ENCODE assay signal across 8 mouse cellular contexts in genomic region chr16:44394577-44395243, GRCm38 (mm10). TPM values are rescaled to one million over a fixed set of nuclear protein-coding genes. Genes with fewer than 3 reads are reported as not detected.
DNase-seq lines count a peak whose midpoint lies in the region; ATAC-seq lines count a peak whose summit lies in the region.

TSS of gene Cfap44 (plus strand) at chr16:44394796.

- DNase-seq in ES-CJ7 (ENCODE audit: low read depth, low spot score) = peak; percentile 97
- DNase-seq in c-Kit-positive CD71-positive TER-119-positive erythroid progenitor cells, embryonic 14.5 days (ENCODE audit: low spot score) = peak; percentile 42
- DNase-seq in layer of hippocampus, adult 18-20 months (ENCODE audit: low spot score in 2 of 2) = peak; percentile 87 to 95
- peak; percentile 45 to 66 for DNase-seq in thymus, adult 18-20 months

- H3K9ac ChIP-seq in forebrain, embryonic 13.5 days = peak within 1 kb of the TSS; percentile 46
- H3K9ac ChIP-seq in liver, embryonic 16.5 days (ENCODE audit: low read depth, low read length) = no peak within 1 kb of the TSS; the same call in 1 of the 2 replicates
- H3K9ac ChIP-seq in neural tube, embryonic 13.5 days = peak within 1 kb of the TSS; percentile 13; the same call in 1 of the 2 replicates

- no peaks in the 10 kb centered on the region for H3K9me3 ChIP-seq in forebrain, embryonic 13.5 days (replicated peaks)
- no peaks in the 10 kb centered on the region for H3K9me3 ChIP-seq in liver, embryonic 16.5 days (replicated peaks; ENCODE audit: control insufficient read depth, low read length)
- H3K9me3 ChIP-seq in neural tube, embryonic 13.5 days = no peaks in the 10 kb centered on the region

- no peaks in the 10 kb centered on the region for H3K27me3 ChIP-seq in forebrain, embryonic 13.5 days
- H3K27me3 ChIP-seq in liver, embryonic 16.5 days (ENCODE audit: control insufficient read depth, insufficient read depth, low read depth, low read length) = no peaks in the 10 kb centered on the region
- no peaks in the 10 kb centered on the region for H3K27me3 ChIP-seq in neural tube, embryonic 13.5 days

- peak; percentile 95 for ATAC-seq in forebrain, embryonic 13.5 days
- peak; percentile 61 to 75 for ATAC-seq in hematopoietic stem cell, adult 5-6 weeks (replicated peaks in 1 of 2; ENCODE audit: insufficient read depth in 1 of 2, low FRiP score in 2 of 2, low TSS enrichment in 1 of 2, low read depth in 1 of 2, poor library complexity in 2 of 2, severe bottlenecking in 2 of 2)
- ATAC-seq in liver, embryonic 16.5 days (ENCODE audit: low read depth) = peak; percentile 30; the same call in 1 of the 2 replicates
- ATAC-seq in neural tube, embryonic 13.5 days (ENCODE audit: low read depth) = peak; percentile 91

- WGBS in forebrain, embryonic 13.5 days = 1% methylated on average over 17 of the region's 17 CpGs
- 4% methylated on average over 17 of the region's 17 CpGs for WGBS in liver, embryonic 16.5 days (ENCODE audit: insufficient replicate concordance)
- 3% methylated on average over 17 of the region's 17 CpGs for WGBS in neural tube, embryonic 13.5 days

- H3K27ac ChIP-seq in forebrain, embryonic 13.5 days = no peak within 1 kb of the TSS
- H3K27ac ChIP-seq in liver, embryonic 16.5 days (ENCODE audit: low read length) = peak within 1 kb of the TSS; percentile 10; the same call in 1 of the 2 replicates
- no peak within 1 kb of the TSS for H3K27ac ChIP-seq in neural tube, embryonic 13.5 days (replicated peaks)

- peak within 1 kb of the TSS; percentile 37 for H3K4me3 ChIP-seq in forebrain, embryonic 13.5 days
- H3K4me3 ChIP-seq in liver, embryonic 16.5 days (ENCODE audit: low read depth, low read length) = peak within 1 kb of the TSS; percentile 43
- H3K4me3 ChIP-seq in neural tube, embryonic 13.5 days = peak within 1 kb of the TSS; percentile 35

- H3K4me1 ChIP-seq in forebrain, embryonic 13.5 days = peaks cover 16% of the 10 kb centered on the region; the same call in 1 of the 2 replicates
- no peaks in the 10 kb centered on the region; the same call in none of the 2 replicates for H3K4me1 ChIP-seq in liver, embryonic 16.5 days (ENCODE audit: control insufficient read depth, low read depth, low read length)
- peaks cover 15% of the 10 kb centered on the region for H3K4me1 ChIP-seq in neural tube, embryonic 13.5 days (replicated peaks)

- H3K4me2 ChIP-seq in forebrain, embryonic 13.5 days = peak within 1 kb of the TSS; percentile 65
- H3K4me2 ChIP-seq in liver, embryonic 16.5 days (ENCODE audit: low read depth, low read length) = peak within 1 kb of the TSS; percentile 10
- peak within 1 kb of the TSS; percentile 55 for H3K4me2 ChIP-seq in neural tube, embryonic 13.5 days

- peaks cover 8% of the 10 kb centered on the region for H3K36me3 ChIP-seq in forebrain, embryonic 13.5 days (ENCODE audit: poor library complexity, severe bottlenecking)
- no peaks in the 10 kb centered on the region for H3K36me3 ChIP-seq in liver, embryonic 16.5 days (ENCODE audit: control insufficient read depth, insufficient read depth)
- H3K36me3 ChIP-seq in neural tube, embryonic 13.5 days = peaks cover under 1% of the 10 kb centered on the region; the same call in 1 of the 2 replicates

RNA-seq across cellular contexts. Expression of gene Cfap44, which starts in this region (rescaled TPM):
- polyA plus RNA-seq in forebrain, embryonic 13.5 days (2015; fragmentation: Nextera tagmentation; extraction: Ambion mirVana) = 2.1 and 4.1 TPM in 2 replicates
- total RNA-seq in hematopoietic stem cell, adult 5-6 weeks (2017) = not detected in 2 replicates
- 10 to 100 TPM; 10.8 to 10.9 TPM for total RNA-seq in layer of hippocampus, adult 18-20 months (2021)
- polyA plus RNA-seq in liver, embryonic 16.5 days (2015; fragmentation: Nextera tagmentation; extraction: Ambion mirVana) = 0.95 and 1.1 TPM in 2 replicates
- 1.6 and 1.7 TPM in 2 replicates for polyA plus RNA-seq in neural tube, embryonic 13.5 days (2015; fragmentation: Nextera tagmentation; extraction: Ambion mirVana)

Comparison
In these comparisons a context has a peak if more than half of its experiments do, and no peak if none do; other contexts are left out.
1. RNA of gene Cfap44 (total RNA-seq): 10.8 to 10.9 TPM in layer of hippocampus, adult 18-20 months; not detected in hematopoietic stem cell, adult 5-6 weeks; every median in the first group is over 10 times any median in the second.
2. Peak in ATAC-seq in hematopoietic stem cell, adult 5-6 weeks; RNA of the gene not detected or under 1 TPM.
3. DNase-seq: peak in every context shown above with its lines; median percentile 97 in ES-CJ7; 91 in layer of hippocampus, adult 18-20 months; 56 in thymus, adult 18-20 months; 42 in c-Kit-positive CD71-positive TER-119-positive erythroid progenitor cells, embryonic 14.5 days.
4. ATAC-seq: peak in every context shown above with its lines; median percentile 95 in forebrain, embryonic 13.5 days; 91 in neural tube, embryonic 13.5 days; 68 in hematopoietic stem cell, adult 5-6 weeks; 30 in liver, embryonic 16.5 days.
5. H3K4me2 ChIP-seq: peak in every context shown above with its lines; median percentile 65 in forebrain, embryonic 13.5 days; 55 in neural tube, embryonic 13.5 days; 10 in liver, embryonic 16.5 days.
6. Peak in every context shown above with its lines, with median percentiles within 50 percentile points of each other: H3K4me3 ChIP-seq.